Mouse (Mus musculus) kidney, postnatal 0 days (tissue): Measurements from ENCODE around the gene Nedd9. TPM values are rescaled to one million over a fixed set of nuclear protein-coding genes. Genes with fewer than 3 reads are reported as not detected.

Source experiments
- ATAC-seq: fragments of 200-750 bp; cut with Nextera tagmentation; replicated peaks from 2 replicates; pipeline ENCODE4 v1.8.0; 2017; ENCODE audit warnings: low read depth, moderate number of reproducible peaks, moderate TSS enrichment, moderate library complexity; ENCODE audit not compliant: low FRiP score
- DNase-seq: peaks from one replicate; pipeline ENCODE4 v3.0.0-alpha.2; 2016; ENCODE audit warnings: low spot score
- H3K27ac ChIP-seq: fragments of 300-500 bp; sonication (generic); 2 replicates; pipeline ENCODE4 v1.5.1; 2014; ENCODE audit warnings: mild to moderate bottlenecking
- H3K27me3 ChIP-seq: fragments of 300-500 bp; sonication (generic); 2 replicates; pipeline ENCODE4 v1.6.1; 2014; ENCODE audit warnings: low read length, mixed read lengths; ENCODE audit not compliant: insufficient read depth
- H3K36me3 ChIP-seq: fragments of 300-500 bp; sonication (generic); 2 replicates; pipeline ENCODE4 v1.6.1; 2014; ENCODE audit warnings: low read length, mixed read lengths; ENCODE audit not compliant: insufficient read depth
- H3K4me1 ChIP-seq: fragments of 300-500 bp; sonication (generic); replicated peaks from 2 replicates; pipeline ENCODE4 v1.6.1; 2014; ENCODE audit warnings: antibody characterized with exemption, low read length, mixed read lengths; ENCODE audit not compliant: insufficient read depth
- H3K4me2 ChIP-seq: fragments of 300-500 bp; sonication (generic); 2 replicates; pipeline ENCODE4 v1.6.1; 2014; ENCODE audit warnings: mild to moderate bottlenecking, low read length, moderate library complexity, mixed read lengths
- H3K4me3 ChIP-seq: fragments of 300-500 bp; sonication (generic); replicated peaks from 2 replicates; pipeline ENCODE4 v1.5.1; 2014; ENCODE audit warnings: low read depth, low read length
- H3K9ac ChIP-seq: fragments of 300-500 bp; sonication (generic); 2 replicates; pipeline ENCODE4 v1.6.1; 2014; ENCODE audit warnings: low read depth, low read length
- H3K9me3 ChIP-seq: fragments of 300-500 bp; sonication (generic); replicated peaks from 2 replicates; pipeline ENCODE4 v1.6.1; 2016; ENCODE audit warnings: low read length, inconsistent platforms, mixed read lengths
- CTCF ChIP-seq: IDR thresholded peaks from 2 replicates; pipeline ENCODE4 v1.5.1; 2016; ENCODE audit warnings: antibody characterized with exemption, low read depth, mild to moderate bottlenecking, moderate library complexity
- WGBS: fragments of 180-500 bp; shearing (Covaris S2); extraction: QIAGEN DNeasy Blood & Tissue Kit; methylation state at CpG from one replicate; pipeline ENCODE4 v1.1.7; 2014; 5-methylcytosine and 5-hydroxymethylcytosine counted together
- polyA plus RNA-seq: library from polyadenylated mRNA; unstranded; fragments of >200 nt; fragmentation: Nextera tagmentation; extraction: Ambion mirVana; gene quantifications from 2 replicates; pipeline ENCODE4 v1.2.1, GENCODE M21; 2015

Gene Nedd9
- polyA plus RNA-seq, 1 experiment from 2014 or later: 27.3 TPM

DNA sequence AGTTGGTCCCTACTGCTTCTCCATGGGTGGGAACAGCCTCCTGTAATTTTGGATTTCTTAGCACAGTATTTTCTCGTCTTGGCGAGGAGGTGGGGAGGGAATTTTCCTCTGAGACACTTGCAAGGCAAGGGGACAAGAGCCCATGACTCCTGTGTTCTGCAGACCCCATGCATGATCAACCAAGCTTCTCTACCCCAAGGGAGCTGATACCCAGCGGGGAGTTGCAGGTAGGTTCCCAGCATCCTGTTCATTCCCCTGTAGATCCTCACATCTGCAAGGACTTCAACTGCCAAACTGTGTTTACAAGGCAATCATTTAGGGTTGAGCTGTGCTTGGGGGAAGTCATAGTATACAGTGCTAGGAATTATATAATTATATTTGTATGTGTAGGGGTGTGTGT, 60.1 kb downstream of the Nedd9 start:
- H3K4me1 ChIP-seq: peaks cover 9% of the 10 kb centered on the region; the same call in 1 of the 2 replicates
- no peak overlapping the region for H3K4me3 ChIP-seq
- H3K9me3 ChIP-seq: no peaks in the 10 kb centered on the region
- TF ChIP-seq CTCF: no peak
- DNase-seq: no peak
- H3K36me3 ChIP-seq: no peaks in the 10 kb centered on the region
- H3K9ac ChIP-seq: no peak overlapping the region
- H3K27me3 ChIP-seq: no peaks in the 10 kb centered on the region
- H3K4me2 ChIP-seq: no peak overlapping the region
- 51% methylated on average over 3 of the region's 3 CpGs for WGBS
- ATAC-seq: no peak
- H3K27ac ChIP-seq: no peak overlapping the region

DNA sequence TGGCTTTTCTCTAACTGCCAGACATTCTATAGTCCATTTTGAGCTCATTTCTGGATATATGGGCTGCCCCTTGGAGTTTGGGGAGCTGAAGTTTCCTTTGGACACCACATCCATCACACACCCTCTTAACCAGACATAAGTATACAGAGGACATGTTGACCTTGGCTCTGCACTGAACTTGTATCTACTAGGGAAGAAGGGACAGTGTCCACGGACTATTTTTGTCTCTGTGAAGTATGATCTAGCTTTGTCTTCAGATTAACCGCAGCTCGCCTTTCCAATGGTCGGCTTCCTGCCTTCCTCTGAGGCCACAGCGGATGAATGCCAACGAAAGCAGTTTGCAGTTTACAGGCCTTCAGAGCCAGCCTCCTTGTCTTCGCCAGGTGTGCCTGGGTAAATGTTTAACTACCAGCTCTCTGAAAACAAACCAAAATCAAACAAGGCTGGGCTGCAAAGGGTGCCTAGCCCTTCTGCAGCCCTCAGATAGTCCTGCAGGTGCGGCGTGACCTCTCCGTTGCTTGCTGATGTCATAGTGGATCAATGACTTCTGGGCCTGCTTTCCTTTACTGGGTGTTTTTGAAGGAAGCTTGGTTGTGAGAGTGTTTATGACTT, 63.6 kb downstream of the Nedd9 start:
- WGBS: 52% methylated on average over 10 of the region's 10 CpGs
- Histone ChIP-seq H3K27ac (peak overlapping the region; percentile 11; the same call in 1 of the 2 replicates), H3K4me1 (peaks cover 9% of the 10 kb centered on the region; the same call in 1 of the 2 replicates), H3K36me3 (no peaks in the 10 kb centered on the region), H3K9ac (no peak overlapping the region), H3K4me3 (no peak overlapping the region), H3K4me2 (no peak overlapping the region), H3K9me3 (no peaks in the 10 kb centered on the region), H3K27me3 (no peaks in the 10 kb centered on the region)
- DNase-seq (no peak), ATAC-seq (no peak)
- no peak for TF ChIP-seq CTCF

DNA sequence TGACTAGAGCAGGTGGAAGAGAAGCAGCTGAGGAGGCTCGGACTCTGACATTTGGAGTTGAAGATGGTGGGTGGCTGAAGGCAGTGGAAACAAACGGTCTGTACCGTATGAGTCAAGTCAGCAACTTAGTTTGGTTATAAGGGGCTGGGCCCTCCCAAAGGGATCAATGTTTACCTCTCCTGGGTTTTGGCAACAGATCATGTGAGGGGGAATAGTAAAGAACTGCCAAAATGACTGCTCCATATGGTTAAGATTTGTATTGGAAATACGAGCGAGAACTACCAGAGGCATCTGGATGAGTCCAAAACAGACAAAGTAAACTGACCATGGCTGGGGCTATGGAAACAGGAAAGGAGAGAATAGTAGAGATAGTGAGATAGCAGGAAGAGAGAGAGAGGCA, 64.6 kb downstream of the Nedd9 start:
- Histone ChIP-seq H3K4me1 (peaks cover 9% of the 10 kb centered on the region; the same call in 1 of the 2 replicates), H3K27ac (no peak overlapping the region), H3K9me3 (no peaks in the 10 kb centered on the region), H3K4me3 (no peak overlapping the region), H3K27me3 (no peaks in the 10 kb centered on the region), H3K36me3 (no peaks in the 10 kb centered on the region), H3K4me2 (no peak overlapping the region), H3K9ac (no peak overlapping the region)
- ATAC-seq (no peak), DNase-seq (no peak)
- no peak for TF ChIP-seq CTCF
- 86% methylated on average over 5 of the region's 5 CpGs for WGBS

DNA sequence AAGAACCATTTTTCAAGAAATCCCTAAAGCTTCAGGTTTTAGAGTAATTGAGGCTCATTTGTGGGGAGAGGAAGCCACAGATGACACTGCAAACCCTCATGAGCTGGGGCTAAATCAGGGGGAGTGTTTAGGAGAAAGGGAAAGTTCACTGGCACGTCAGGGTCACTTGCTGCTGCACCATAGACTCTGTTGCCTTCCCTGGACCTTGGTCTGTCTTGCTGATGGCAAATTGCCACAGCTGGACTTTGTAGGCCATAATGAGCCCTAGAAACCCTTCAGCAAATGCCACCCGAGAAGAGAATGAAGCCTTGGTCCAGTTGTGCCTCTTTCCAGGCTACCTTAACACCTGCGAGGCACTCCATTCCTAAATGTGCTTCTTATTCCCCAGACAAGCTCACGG, 66.8 kb downstream of the Nedd9 start:
- ATAC-seq (no peak), DNase-seq (no peak)
- peaks cover 9% of the 10 kb centered on the region; the same call in 1 of the 2 replicates for H3K4me1 ChIP-seq
- H3K27ac ChIP-seq: no peak overlapping the region
- H3K9me3 ChIP-seq: no peaks in the 10 kb centered on the region
- WGBS: 73% methylated on average over 4 of the region's 4 CpGs
- H3K9ac ChIP-seq: no peak overlapping the region
- H3K4me3 ChIP-seq: no peak overlapping the region
- H3K4me2 ChIP-seq: no peak overlapping the region
- H3K27me3 ChIP-seq: no peaks in the 10 kb centered on the region
- H3K36me3 ChIP-seq: no peaks in the 10 kb centered on the region
- TF ChIP-seq CTCF: no peak

DNA sequence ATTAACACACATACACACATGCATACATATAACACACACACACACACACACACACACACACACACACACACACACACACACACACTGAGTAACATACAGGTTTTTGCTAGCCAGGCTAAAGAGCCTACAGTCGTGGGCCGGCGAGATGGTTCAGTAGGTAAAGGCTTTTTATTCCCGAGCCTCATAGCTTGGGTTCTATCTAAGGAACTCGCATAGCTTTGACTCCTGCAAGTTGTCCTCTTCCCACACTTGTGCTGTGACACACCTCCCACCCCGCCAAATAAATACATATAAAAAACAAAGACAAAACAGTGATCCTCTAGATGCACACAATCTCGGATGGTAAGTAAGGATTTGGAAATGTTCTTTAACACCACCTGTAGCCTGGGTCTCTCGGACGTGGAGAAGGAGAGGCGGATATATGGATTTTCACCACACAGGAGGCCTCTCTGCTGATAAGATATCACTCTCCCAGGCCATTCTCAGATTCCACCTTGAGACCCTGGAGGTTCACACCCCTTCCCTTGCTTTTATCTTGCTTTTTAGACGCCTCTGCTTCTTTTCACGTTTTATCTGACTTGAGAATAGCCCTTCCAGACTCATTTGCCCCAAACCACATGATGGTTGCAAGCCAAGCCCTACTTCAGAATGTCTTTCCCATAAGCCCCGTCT, 68.8 kb downstream of the Nedd9 start:
- no peak overlapping the region for H3K27ac ChIP-seq
- ATAC-seq: no peak

DNA sequence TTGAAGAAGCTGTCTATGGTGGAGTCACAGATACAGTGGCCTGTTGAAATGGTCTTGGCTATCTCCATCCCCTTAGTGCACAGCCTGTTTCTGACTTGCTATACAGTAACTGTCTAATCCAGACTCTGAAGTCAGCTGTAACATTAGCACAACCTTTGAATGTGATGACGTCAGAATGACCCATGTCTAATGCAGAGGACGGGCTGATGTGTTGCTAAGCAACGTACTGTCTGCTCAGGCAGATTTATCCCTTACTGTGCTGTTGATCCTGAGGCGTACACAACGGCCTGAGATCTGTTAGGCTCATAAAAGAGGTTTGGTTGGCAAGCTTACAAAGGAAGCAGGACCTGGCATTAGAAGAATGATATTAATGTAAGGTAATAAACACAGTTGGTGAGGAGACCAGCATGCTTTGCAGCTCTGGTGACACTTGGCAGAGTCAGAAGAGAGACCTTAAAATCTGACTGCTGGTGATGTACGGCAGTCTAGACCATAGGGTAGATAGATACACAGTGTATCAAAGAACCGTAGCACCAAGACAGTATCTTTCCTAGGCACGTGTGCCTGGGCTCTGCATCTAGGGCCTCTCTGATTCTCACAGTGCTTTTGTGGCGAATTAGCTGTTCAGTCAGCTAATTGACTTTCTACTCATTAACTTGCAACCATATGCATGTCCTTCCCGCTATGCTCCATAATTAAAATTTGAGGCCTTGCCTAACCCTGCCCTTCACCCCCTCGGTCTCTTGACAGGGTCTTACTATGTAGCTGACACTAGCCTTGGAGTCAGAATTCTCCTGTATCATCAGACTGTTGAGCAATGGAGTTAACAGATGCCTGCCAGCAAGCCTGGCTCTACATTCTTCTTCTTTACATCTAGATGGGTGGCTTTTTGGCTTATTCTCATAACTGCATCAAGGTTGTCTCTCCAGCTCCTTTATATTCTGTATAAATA, 70.8 kb downstream of the Nedd9 start:
- Histone ChIP-seq H3K4me1 (no peaks in the 10 kb centered on the region), H3K4me2 (no peak overlapping the region), H3K9ac (no peak overlapping the region), H3K27me3 (no peaks in the 10 kb centered on the region), H3K4me3 (no peak overlapping the region), H3K9me3 (no peaks in the 10 kb centered on the region), H3K27ac (no peak overlapping the region), H3K36me3 (no peaks in the 10 kb centered on the region)
- DNase-seq: no peak
- 47% methylated on average over 11 of the region's 11 CpGs for WGBS
- no peak; the same call in 1 of the 2 replicates for ATAC-seq
- no peak for TF ChIP-seq CTCF

More for the DNA sequence above, 68.8 kb downstream of the Nedd9 start:
- no peaks in the 10 kb centered on the region for H3K36me3 ChIP-seq
- no peak for DNase-seq
- TF ChIP-seq CTCF: no peak
- H3K9ac ChIP-seq: no peak overlapping the region
- H3K4me1 ChIP-seq: peaks cover 3% of the 10 kb centered on the region; the same call in 1 of the 2 replicates
- no peak overlapping the region for H3K4me2 ChIP-seq
- no peaks in the 10 kb centered on the region for H3K27me3 ChIP-seq
- 82% methylated on average over 13 of the region's 13 CpGs for WGBS
- no peaks in the 10 kb centered on the region for H3K9me3 ChIP-seq
- no peak overlapping the region for H3K4me3 ChIP-seq
